Mouse (Mus musculus) cortical plate, adult 2 months (tissue): ENCODE data around the gene Snrpe. TPM values are rescaled to one million over a fixed set of nuclear protein-coding genes. Genes with fewer than 3 reads are reported as not detected.

Source experiments
- H3K27ac ChIP-seq: fragments of 200-500 bp; 2 replicates; pipeline ENCODE4 v1.5.1; 2012; ENCODE audit warnings: low read length, control low read depth, inconsistent platforms; ENCODE audit not compliant: insufficient read depth
- H3K4me1 ChIP-seq: fragments of 200-500 bp; 2 replicates; pipeline ENCODE4 v1.6.1; 2011; ENCODE audit warnings: low read length; ENCODE audit not compliant: control insufficient read depth, insufficient read depth
- H3K4me3 ChIP-seq: fragments of 200-500 bp; 2 replicates; pipeline ENCODE4 v1.5.1; 2011; ENCODE audit warnings: mild to moderate bottlenecking, low read length, control low read depth; ENCODE audit not compliant: insufficient read depth
- CTCF ChIP-seq: fragments of 200-500 bp; IDR thresholded peaks from 2 replicates; pipeline ENCODE4 v1.5.1; 2011; ENCODE audit warnings: mild to moderate bottlenecking, control low read depth, low read length; ENCODE audit not compliant: insufficient read depth; ENCODE audit errors: extremely low read depth
- POLR2A ChIP-seq: fragments of 200-500 bp; IDR thresholded peaks from 2 replicates; pipeline ENCODE4 v1.6.1; 2011; ENCODE audit warnings: mild to moderate bottlenecking, low read length, control low read depth; ENCODE audit not compliant: insufficient read depth; ENCODE audit errors: extremely low read depth
- polyA plus RNA-seq: library from polyadenylated mRNA; depleted of rRNA; stranded (reverse); fragments of >200 nt; gene quantifications from 2 replicates; pipeline ENCODE4 v1.2.3, GENCODE M21; 2012; rRNA removed

Snrpe gene
- polyA plus RNA-seq = 91.1 and 101 TPM in 2 replicates

GRCm38 (mm10) chr1:133609771-133610502, at the start of gene Snrpe:
TSS of gene Snrpe (minus strand) at chr1:133610291.
- H3K4me1 ChIP-seq = no peaks in the 10 kb centered on the region
- 0 out of 2 replicates have a peak within 1 kb of the TSS, but pooled peaks have one; percentile 70 for H3K27ac ChIP-seq
- peak; percentile 96 for TF ChIP-seq CTCF
- TF ChIP-seq POLR2A = peak; percentile 69; the same call in 1 of the 2 replicates

GRCm38 (mm10) chr1:133658878-133659277, 48.8 kb upstream of the Snrpe start:
- Histone ChIP-seq H3K27ac (no peak overlapping the region), H3K4me1 (peaks cover 15% of the 10 kb centered on the region), H3K4me3 (no peak overlapping the region)
- TF ChIP-seq CTCF (no peak), POLR2A (no peak)

More at GRCm38 (mm10) chr1:133609771-133610502, at the start of gene Snrpe:
- H3K4me3 ChIP-seq = peak within 1 kb of the TSS; percentile 92

- Histone ChIP-seq H3K4me1 (peaks cover 12% of the 10 kb centered on the region), H3K27ac (0 out of 2 replicates have a peak overlapping the region, but pooled peaks have one; percentile 45), H3K4me3 (no peak overlapping the region)
- TF ChIP-seq CTCF (no peak), POLR2A (no peak)
Measured at GRCm38 (mm10) chr1:133656811-133657210, 46.7 kb upstream of the Snrpe start.

- H3K27ac ChIP-seq = no peak overlapping the region
- TF ChIP-seq POLR2A (no peak), CTCF (no peak)
- H3K4me3 ChIP-seq = no peak overlapping the region
- peaks cover 8% of the 10 kb centered on the region for H3K4me1 ChIP-seq
Measured at GRCm38 (mm10) chr1:133653033-133653432, 42.9 kb upstream of the Snrpe start.

- TF ChIP-seq POLR2A (no peak), CTCF (no peak)
Measured at GRCm38 (mm10) chr1:133650288-133651055, 40.4 kb upstream of the Snrpe start.

GRCm38 (mm10) chr1:133645652-133646051, 35.6 kb upstream of the Snrpe start:
- Histone ChIP-seq H3K4me1 (peaks cover 2% of the 10 kb centered on the region; the same call in 1 of the 2 replicates), H3K27ac (no peak overlapping the region), H3K4me3 (no peak overlapping the region)
- TF ChIP-seq POLR2A (no peak), CTCF (no peak)

More at GRCm38 (mm10) chr1:133650288-133651055, 40.4 kb upstream of the Snrpe start:
- peaks cover 7% of the 10 kb centered on the region for H3K4me1 ChIP-seq
- no peak overlapping the region for H3K27ac ChIP-seq
- no peak overlapping the region for H3K4me3 ChIP-seq

GRCm38 (mm10) chr1:133641163-133641562, 31.1 kb upstream of the Snrpe start:
- no peak overlapping the region for H3K27ac ChIP-seq
- H3K4me1 ChIP-seq = no peaks in the 10 kb centered on the region; the same call in 1 of the 2 replicates
- H3K4me3 ChIP-seq = no peak overlapping the region
- TF ChIP-seq POLR2A (no peak), CTCF (no peak)

GRCm38 (mm10) chr1:133638517-133638916, 28.4 kb upstream of the Snrpe start:
- H3K4me3 ChIP-seq = no peak overlapping the region
- H3K27ac ChIP-seq = no peak overlapping the region
- TF ChIP-seq POLR2A (no peak), CTCF (no peak)
- no peaks in the 10 kb centered on the region; the same call in 1 of the 2 replicates for H3K4me1 ChIP-seq

GRCm38 (mm10) chr1:133632168-133632567, 22.1 kb upstream of the Snrpe start:
- H3K27ac ChIP-seq = no peak overlapping the region

More at GRCm38 (mm10) chr1:133632168-133632567, 22.1 kb upstream of the Snrpe start:
- no peak for TF ChIP-seq POLR2A
- TF ChIP-seq CTCF = peak; percentile 25; the same call in 1 of the 2 replicates
- Histone ChIP-seq H3K4me1 (no peaks in the 10 kb centered on the region), H3K4me3 (no peak overlapping the region)
